Mouse (Mus musculus) cerebral cortex, adult 2 months (tissue): ENCODE results near the gene Gpr162.

Experiments
- WGBS: fragments of 180-500 bp; shearing (Covaris S2); methylation state at CpG from one replicate; pipeline ENCODE4 v1.1.7; 2018; 5-methylcytosine and 5-hydroxymethylcytosine counted together

Gene Gpr162

GRCm38 (mm10) chr6:124863658-124864298 lies at the start of gene Gpr162:
Gpr162 (minus strand) TSS chr6:124863983.
- WGBS, result 2% methylated on average over 36 of the region's 43 CpGs

- 48% methylated on average over 6 of the region's 6 CpGs for WGBS
These were observed 49.4 kb upstream of the Gpr162 start for GRCm38 (mm10) chr6:124913214-124913613.

- WGBS, result 35% methylated on average over 12 of the region's 13 CpGs
These were observed 47.9 kb upstream of the Gpr162 start, which contains the start of gene Lag3 for GRCm38 (mm10) chr6:124911533-124912218. Lag3 (minus strand) TSS chr6:124911705.

- 35% methylated on average over 32 of the region's 32 CpGs for WGBS
These were observed 46.2 kb upstream of the Gpr162 start for GRCm38 (mm10) chr6:124910032-124910431.

- WGBS, result 82% methylated on average over 1 of the region's 1 CpGs
These were observed 44.0 kb upstream of the Gpr162 start for GRCm38 (mm10) chr6:124907767-124908166.

GRCm38 (mm10) chr6:124904991-124905860 lies 41.4 kb upstream of the Gpr162 start:
- WGBS, result 47% methylated on average over 16 of the region's 16 CpGs

- 7% methylated on average over 24 of the region's 24 CpGs for WGBS
These were observed 40.6 kb upstream of the Gpr162 start for GRCm38 (mm10) chr6:124904161-124904981.

GRCm38 (mm10) chr6:124903580-124904151 lies 39.9 kb upstream of the Gpr162 start:
- under 1% methylated on average over 23 of the region's 23 CpGs for WGBS

- 69% methylated on average over 10 of the region's 10 CpGs for WGBS
These were observed 37.2 kb upstream of the Gpr162 start for GRCm38 (mm10) chr6:124900801-124901480.

- 81% methylated on average over 8 of the region's 8 CpGs for WGBS
These were observed 36.4 kb upstream of the Gpr162 start for GRCm38 (mm10) chr6:124900056-124900800.

- 59% methylated on average over 3 of the region's 3 CpGs for WGBS
These were observed 34.6 kb upstream of the Gpr162 start for GRCm38 (mm10) chr6:124898359-124898758.

GRCm38 (mm10) chr6:124894113-124894512 lies 30.3 kb upstream of the Gpr162 start:
- WGBS, result 95% methylated on average over 2 of the region's 2 CpGs

- 66% methylated on average over 6 of the region's 6 CpGs for WGBS
These were observed 27.2 kb upstream of the Gpr162 start for GRCm38 (mm10) chr6:124890997-124891396.

- 93% methylated on average over 6 of the region's 6 CpGs for WGBS
These were observed 24.9 kb upstream of the Gpr162 start for GRCm38 (mm10) chr6:124888555-124889125.

- 89% methylated on average over 9 of the region's 9 CpGs for WGBS
These were observed 24.2 kb upstream of the Gpr162 start, which contains the start of gene Cd4 for GRCm38 (mm10) chr6:124887986-124888385. Cd4 (minus strand) TSS chr6:124888221.

- 94% methylated on average over 8 of the region's 8 CpGs for WGBS
These were observed 22.2 kb upstream of the Gpr162 start for GRCm38 (mm10) chr6:124885956-124886381.

GRCm38 (mm10) chr6:124884714-124885500 lies 21.1 kb upstream of the Gpr162 start:
- WGBS, result 71% methylated on average over 10 of the region's 10 CpGs

- WGBS, result 88% methylated on average over 10 of the region's 10 CpGs
These were observed 19.6 kb upstream of the Gpr162 start for GRCm38 (mm10) chr6:124883351-124883750.
